Mouse (Mus musculus): ENCODE measurements around the gene Vsig1. TPM values are rescaled to one million over a fixed set of nuclear protein-coding genes. Genes with fewer than 3 reads are reported as not detected.

Vsig1 gene
- total and polyA plus RNA-seq, 2 experiments from 2014 or later = 0.12 TPM; not detected in 1

DNA sequence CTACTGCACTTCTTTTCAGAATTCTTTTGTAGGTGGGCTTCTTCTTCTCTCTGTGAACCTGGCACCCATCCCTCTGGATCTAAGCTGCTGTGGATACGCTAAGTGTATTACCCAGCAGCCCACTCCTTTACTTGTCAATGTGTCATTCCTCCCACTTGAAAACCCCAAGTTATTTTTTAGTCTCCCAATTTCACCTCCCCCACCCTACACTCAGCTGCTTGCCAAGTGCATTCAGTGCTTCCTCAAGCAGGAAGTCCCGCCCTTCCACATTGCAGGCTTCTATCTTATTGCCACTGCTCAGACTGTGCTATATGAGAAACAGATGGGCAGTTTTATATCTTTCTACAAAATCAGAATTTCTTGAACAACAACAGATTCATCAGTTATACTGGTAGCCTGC lies 72.1 kb downstream of the Vsig1 start:
- H3K36me3 ChIP-seq (ENCODE audit: insufficient read depth) = no peaks in the 10 kb centered on the region
- WGBS = 65% methylated on average over 2 of the region's 2 CpGs
- no peaks in the 10 kb centered on the region for H3K4me1 ChIP-seq (ENCODE audit: insufficient read depth)
- H3K27me3 ChIP-seq (ENCODE audit: insufficient read depth, low read length) = no peaks in the 10 kb centered on the region
- no peak overlapping the region for H3K4me2 ChIP-seq (ENCODE audit: low read depth)
- H3K9me3 ChIP-seq (ENCODE audit: low read length) = no peaks in the 10 kb centered on the region
- peak; percentile 81 for ATAC-seq
- peak; percentile 15 for DNase-seq
- no peak overlapping the region for H3K4me3 ChIP-seq (ENCODE audit: low read depth, low read length)
- H3K9ac ChIP-seq = no peak overlapping the region
- H3K27ac ChIP-seq (ENCODE audit: low read depth, low read length) = no peak overlapping the region
- no peak for TF ChIP-seq CTCF (IDR thresholded peaks at IDR 0.05; ENCODE audit: low read depth)

DNA sequence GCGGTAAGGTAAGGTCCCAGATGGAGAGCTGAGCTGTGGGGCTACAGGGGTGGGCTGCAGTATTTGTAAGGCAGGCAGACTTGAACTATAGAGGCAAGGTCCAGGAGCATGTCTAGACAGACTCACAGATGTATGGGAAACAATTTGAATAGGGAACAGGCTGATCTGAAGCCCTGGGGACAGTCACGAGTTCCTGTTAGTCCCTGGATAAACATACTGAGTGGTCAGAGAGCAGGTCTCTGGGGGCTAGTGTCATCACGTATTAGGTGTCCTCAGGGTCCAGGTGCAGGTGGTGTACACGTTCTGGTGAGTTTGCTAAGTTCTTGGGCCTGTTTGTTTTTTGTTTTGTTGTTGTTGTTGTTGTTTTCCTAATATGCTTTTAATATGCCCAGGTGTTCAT lies 72.8 kb downstream of the Vsig1 start:
- Histone ChIP-seq H3K27ac (ENCODE audit: low read depth, low read length) (no peak overlapping the region), H3K36me3 (ENCODE audit: insufficient read depth) (no peaks in the 10 kb centered on the region), H3K9me3 (ENCODE audit: low read length) (no peaks in the 10 kb centered on the region), H3K27me3 (ENCODE audit: insufficient read depth, low read length) (no peaks in the 10 kb centered on the region), H3K4me1 (ENCODE audit: insufficient read depth) (no peaks in the 10 kb centered on the region), H3K9ac (no peak overlapping the region), H3K4me2 (ENCODE audit: low read depth) (no peak overlapping the region), H3K4me3 (ENCODE audit: low read depth, low read length) (no peak overlapping the region)
- ATAC-seq (no peak), DNase-seq (no peak)
- WGBS = 80% methylated on average over 4 of the region's 4 CpGs
- TF ChIP-seq CTCF (IDR thresholded peaks at IDR 0.05; ENCODE audit: low read depth) = no peak

DNA sequence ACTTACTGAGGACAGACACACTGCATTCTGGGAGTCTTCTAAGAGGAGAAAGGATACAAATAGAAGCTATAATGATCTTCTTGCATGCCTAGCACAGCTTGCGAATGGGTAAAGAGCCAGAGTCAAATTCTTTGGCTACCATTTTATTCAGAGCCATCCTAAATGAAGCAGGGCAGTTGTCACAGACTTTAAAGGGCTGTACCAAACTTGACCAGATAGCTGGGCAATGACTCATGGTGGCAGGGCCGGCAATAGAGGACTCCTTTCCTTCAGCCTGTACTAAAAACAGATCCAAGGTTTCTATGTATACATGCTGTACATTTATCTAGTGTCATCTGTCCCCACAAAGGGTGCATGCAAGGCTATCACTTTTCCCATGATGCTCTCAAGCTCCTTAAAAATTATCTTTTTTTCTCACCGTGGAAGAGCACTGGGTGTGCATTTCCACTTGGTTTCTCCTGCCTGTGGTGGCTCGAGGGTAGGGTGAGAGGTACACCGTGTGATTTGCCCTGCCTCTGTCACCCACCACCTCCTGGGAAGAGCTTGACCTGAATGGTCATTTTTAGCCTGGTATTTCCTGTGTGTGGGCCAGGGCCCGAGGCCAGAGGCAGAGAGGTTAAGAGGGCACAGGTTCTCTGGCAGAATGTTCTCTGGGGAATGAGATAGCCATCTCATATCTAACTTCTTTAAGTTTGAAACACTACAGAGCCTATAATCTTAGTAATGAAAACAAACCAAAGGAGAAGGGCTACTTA lies 76.0 kb downstream of the Vsig1 start:
- Histone ChIP-seq H3K9me3 (ENCODE audit: low read length) (no peaks in the 10 kb centered on the region), H3K4me2 (ENCODE audit: low read depth) (no peak overlapping the region), H3K4me1 (ENCODE audit: insufficient read depth) (no peaks in the 10 kb centered on the region), H3K4me3 (ENCODE audit: low read depth, low read length) (no peak overlapping the region), H3K9ac (no peak overlapping the region), H3K27me3 (ENCODE audit: insufficient read depth, low read length) (no peaks in the 10 kb centered on the region), H3K27ac (ENCODE audit: low read depth, low read length) (no peak overlapping the region), H3K36me3 (ENCODE audit: insufficient read depth) (no peaks in the 10 kb centered on the region)
- ATAC-seq (no peak), DNase-seq (no peak)
- 67% methylated on average over 6 of the region's 6 CpGs for WGBS
- TF ChIP-seq CTCF (IDR thresholded peaks at IDR 0.05; ENCODE audit: low read depth) = no peak

DNA sequence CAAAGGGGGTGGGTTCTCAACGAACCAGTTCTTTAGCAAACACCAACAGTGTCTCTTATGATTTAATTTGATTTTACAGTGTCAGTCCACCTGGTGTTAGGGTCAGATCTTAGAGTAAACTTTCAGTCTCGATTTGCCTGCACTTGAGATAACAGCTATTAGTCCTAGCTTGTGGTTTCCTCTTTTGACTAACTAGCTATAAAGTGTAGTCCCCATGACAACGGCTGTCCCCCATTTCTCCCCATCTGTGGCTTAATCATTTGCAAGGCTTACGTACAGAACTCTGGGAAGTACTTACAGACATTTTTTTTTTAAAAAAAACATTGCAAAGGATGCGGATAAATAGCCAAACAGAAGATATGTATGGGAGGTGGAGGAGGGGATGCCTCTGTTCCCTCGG lies 77.4 kb downstream of the Vsig1 start:
- no peak overlapping the region for H3K9ac ChIP-seq
- no peak overlapping the region for H3K27ac ChIP-seq (ENCODE audit: low read depth, low read length)
- ATAC-seq (no peak), DNase-seq (no peak)
- no peaks in the 10 kb centered on the region for H3K4me1 ChIP-seq (ENCODE audit: insufficient read depth)
- H3K9me3 ChIP-seq (ENCODE audit: low read length) = no peaks in the 10 kb centered on the region
- no peaks in the 10 kb centered on the region for H3K27me3 ChIP-seq (ENCODE audit: insufficient read depth, low read length)
- no peak overlapping the region for H3K4me2 ChIP-seq (ENCODE audit: low read depth)
- H3K36me3 ChIP-seq (ENCODE audit: insufficient read depth) = no peaks in the 10 kb centered on the region
- no peak overlapping the region for H3K4me3 ChIP-seq (ENCODE audit: low read depth, low read length)
- 79% methylated on average over 6 of the region's 6 CpGs for WGBS
- TF ChIP-seq CTCF (IDR thresholded peaks at IDR 0.05; ENCODE audit: low read depth) = no peak

DNA sequence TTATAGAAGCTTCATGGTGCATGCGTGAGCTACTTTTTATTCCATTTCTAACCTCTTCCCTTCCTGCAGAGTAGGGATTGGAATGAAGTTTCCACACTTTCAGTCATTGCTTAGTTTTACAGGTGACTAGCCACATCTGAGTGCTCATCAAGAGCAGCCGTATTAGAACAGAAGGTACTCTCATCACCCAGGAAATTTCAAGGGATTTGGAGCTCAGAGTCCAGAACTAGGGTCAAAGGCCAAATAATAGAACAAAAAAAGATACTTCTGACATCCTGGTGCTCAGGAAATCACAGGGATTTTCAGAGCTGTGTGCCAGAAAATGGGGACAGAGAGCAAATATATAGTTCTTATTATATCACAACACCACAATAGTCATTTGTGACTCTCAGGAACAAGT lies 77.8 kb downstream of the Vsig1 start:
- ATAC-seq (no peak), DNase-seq (no peak)
- H3K9ac ChIP-seq = no peak overlapping the region
- H3K4me1 ChIP-seq (ENCODE audit: insufficient read depth) = no peaks in the 10 kb centered on the region
- TF ChIP-seq CTCF (IDR thresholded peaks at IDR 0.05; ENCODE audit: low read depth) = no peak
- H3K9me3 ChIP-seq (ENCODE audit: low read length) = no peaks in the 10 kb centered on the region
- H3K4me2 ChIP-seq (ENCODE audit: low read depth) = no peak overlapping the region
- no peak overlapping the region for H3K27ac ChIP-seq (ENCODE audit: low read depth, low read length)
- no peaks in the 10 kb centered on the region for H3K27me3 ChIP-seq (ENCODE audit: insufficient read depth, low read length)
- no peak overlapping the region for H3K4me3 ChIP-seq (ENCODE audit: low read depth, low read length)
- 89% methylated on average over 2 of the region's 2 CpGs for WGBS
- no peaks in the 10 kb centered on the region for H3K36me3 ChIP-seq (ENCODE audit: insufficient read depth)

Other genes with a start within 250 kb of the Vsig1 start
- 15.4 and 18.3 TPM in 2 replicates for gene Mid2, start 243.0 kb upstream of the Vsig1 start, total RNA-seq (2014; rRNA removed)
- 2.1 and 3.3 TPM in 2 replicates for gene Mid2, start 243.0 kb upstream of the Vsig1 start, polyA plus RNA-seq (2015; fragmentation: Nextera tagmentation; extraction: Ambion mirVana)
- gene Tex13b, start 94.2 kb upstream of the Vsig1 start, total RNA-seq (2014; rRNA removed) = not detected in 2 replicates
- not detected in 2 replicates for gene Tex13b, start 94.2 kb upstream of the Vsig1 start, polyA plus RNA-seq (2015; fragmentation: Nextera tagmentation; extraction: Ambion mirVana)
- gene Psmd10, start 49.1 kb downstream of the Vsig1 start, total RNA-seq (2014; rRNA removed) = 17.1 and 20.2 TPM in 2 replicates
- gene Psmd10, start 49.1 kb downstream of the Vsig1 start, polyA plus RNA-seq (2015; fragmentation: Nextera tagmentation; extraction: Ambion mirVana) = 34.3 and 35.2 TPM in 2 replicates
- gene Atg4a, start 49.3 kb downstream of the Vsig1 start, total RNA-seq (2014; rRNA removed) = 14.3 and 17.8 TPM in 2 replicates
- 9.8 and 11.4 TPM in 2 replicates for gene Atg4a, start 49.3 kb downstream of the Vsig1 start, polyA plus RNA-seq (2015; fragmentation: Nextera tagmentation; extraction: Ambion mirVana)

All from forebrain, postnatal 0 days (tissue).